Mouse (Mus musculus): ENCODE data around the gene Fkbp5. TPM values are rescaled to one million over a fixed set of nuclear protein-coding genes. Genes with fewer than 3 reads are reported as not detected.

The Fkbp5 gene
- polyA plus RNA-seq, 1 experiment from 2014 or later, result 32.8 TPM

GRCm38 (mm10) chr17:28394051-28394765 is 123.1 kb downstream of the Fkbp5 start:
- Histone ChIP-seq H3K36me3 (replicated peaks) (peaks cover 25% of the 10 kb centered on the region), H3K4me1 (peaks cover 25% of the 10 kb centered on the region), H3K27me3 (replicated peaks; ENCODE audit: low read depth, poor library complexity, severe bottlenecking) (peaks cover 5% of the 10 kb centered on the region; the same call in 1 of the 2 replicates), H3K27ac (replicated peaks) (no peak overlapping the region), H3K4me3 (no peak overlapping the region), H3K9me3 (no peaks in the 10 kb centered on the region)
- DNase-seq (ENCODE audit: low spot score), result no peak
- WGBS, result 83% methylated on average over 15 of the region's 15 CpGs

- DNase-seq (ENCODE audit: low spot score), result peak; percentile 49
- H3K4me1 ChIP-seq, result peaks cover 27% of the 10 kb centered on the region
- peak overlapping the region; percentile 57 for H3K27ac ChIP-seq (replicated peaks)
- peaks cover 29% of the 10 kb centered on the region for H3K27me3 ChIP-seq (replicated peaks; ENCODE audit: low read depth, poor library complexity, severe bottlenecking)
- WGBS, result 5% methylated on average over 25 of the region's 25 CpGs
- peaks cover 2% of the 10 kb centered on the region; the same call in 1 of the 2 replicates for H3K36me3 ChIP-seq (replicated peaks)
- H3K9me3 ChIP-seq, result no peaks in the 10 kb centered on the region
- peak overlapping the region; percentile 35 for H3K4me3 ChIP-seq
Measured at GRCm38 (mm10) chr17:28391568-28392432, 125.5 kb downstream of the Fkbp5 start.

GRCm38 (mm10) chr17:28388534-28388933 is 128.8 kb downstream of the Fkbp5 start:
- Histone ChIP-seq H3K9me3 (no peaks in the 10 kb centered on the region), H3K27ac (replicated peaks) (no peak overlapping the region), H3K4me3 (no peak overlapping the region), H3K27me3 (replicated peaks; ENCODE audit: low read depth, poor library complexity, severe bottlenecking) (peaks cover 44% of the 10 kb centered on the region), H3K36me3 (replicated peaks) (no peaks in the 10 kb centered on the region), H3K4me1 (peaks cover 25% of the 10 kb centered on the region)
- no peak for DNase-seq (ENCODE audit: low spot score)
- 89% methylated on average over 3 of the region's 3 CpGs for WGBS

GRCm38 (mm10) chr17:28386150-28386905 is 131.0 kb downstream of the Fkbp5 start:
- no peaks in the 10 kb centered on the region for H3K36me3 ChIP-seq (replicated peaks)
- peaks cover 12% of the 10 kb centered on the region for H3K4me1 ChIP-seq
- H3K4me3 ChIP-seq, result peak overlapping the region; percentile 34
- no peaks in the 10 kb centered on the region for H3K9me3 ChIP-seq
- 6% methylated on average over 23 of the region's 23 CpGs for WGBS
- H3K27me3 ChIP-seq (replicated peaks; ENCODE audit: low read depth, poor library complexity, severe bottlenecking), result peaks cover 44% of the 10 kb centered on the region
- no peak overlapping the region for H3K27ac ChIP-seq (replicated peaks)
- peak; percentile 88 for DNase-seq (ENCODE audit: low spot score)

- H3K4me1 ChIP-seq, result peaks cover 18% of the 10 kb centered on the region
- no peaks in the 10 kb centered on the region for H3K9me3 ChIP-seq
- no peak overlapping the region for H3K27ac ChIP-seq (replicated peaks)
- WGBS, result 66% methylated on average over 4 of the region's 4 CpGs
- DNase-seq (ENCODE audit: low spot score), result no peak
- peaks cover 55% of the 10 kb centered on the region for H3K27me3 ChIP-seq (replicated peaks; ENCODE audit: low read depth, poor library complexity, severe bottlenecking)
- H3K36me3 ChIP-seq (replicated peaks), result no peaks in the 10 kb centered on the region
- no peak overlapping the region for H3K4me3 ChIP-seq
Measured at GRCm38 (mm10) chr17:28384298-28384697, 133.0 kb downstream of the Fkbp5 start.

- peaks cover 33% of the 10 kb centered on the region for H3K27me3 ChIP-seq (replicated peaks; ENCODE audit: low read depth, poor library complexity, severe bottlenecking)
- H3K4me1 ChIP-seq, result peaks cover 15% of the 10 kb centered on the region
- H3K27ac ChIP-seq (replicated peaks), result no peak overlapping the region
Measured at GRCm38 (mm10) chr17:28380255-28380654, 137.1 kb downstream of the Fkbp5 start.

GRCm38 (mm10) chr17:28375592-28376061 is 141.7 kb downstream of the Fkbp5 start:
- Histone ChIP-seq H3K36me3 (replicated peaks) (no peaks in the 10 kb centered on the region), H3K9me3 (no peaks in the 10 kb centered on the region), H3K4me1 (peaks cover 38% of the 10 kb centered on the region), H3K27me3 (replicated peaks; ENCODE audit: low read depth, poor library complexity, severe bottlenecking) (peaks cover 51% of the 10 kb centered on the region), H3K4me3 (no peak overlapping the region; the same call in 1 of the 2 replicates), H3K27ac (replicated peaks) (no peak overlapping the region)
- DNase-seq (ENCODE audit: low spot score), result no peak
- WGBS, result 10% methylated on average over 17 of the region's 17 CpGs

More at GRCm38 (mm10) chr17:28380255-28380654, 137.1 kb downstream of the Fkbp5 start:
- DNase-seq (ENCODE audit: low spot score), result no peak
- 6% methylated on average over 6 of the region's 6 CpGs for WGBS
- Histone ChIP-seq H3K36me3 (replicated peaks) (no peaks in the 10 kb centered on the region), H3K9me3 (no peaks in the 10 kb centered on the region), H3K4me3 (no peak overlapping the region)

GRCm38 (mm10) chr17:28374494-28374893 is 142.8 kb downstream of the Fkbp5 start:
- no peaks in the 10 kb centered on the region for H3K36me3 ChIP-seq (replicated peaks)
- no peaks in the 10 kb centered on the region for H3K9me3 ChIP-seq
- H3K4me1 ChIP-seq, result peaks cover 29% of the 10 kb centered on the region
- no peak overlapping the region for H3K27ac ChIP-seq (replicated peaks)
- H3K4me3 ChIP-seq, result peak overlapping the region; percentile 31; the same call in 1 of the 2 replicates
- H3K27me3 ChIP-seq (replicated peaks; ENCODE audit: low read depth, poor library complexity, severe bottlenecking), result peaks cover 43% of the 10 kb centered on the region
- WGBS, result 18% methylated on average over 16 of the region's 16 CpGs
- no peak for DNase-seq (ENCODE audit: low spot score)

GRCm38 (mm10) chr17:28373821-28374220 is 143.5 kb downstream of the Fkbp5 start:
- DNase-seq (ENCODE audit: low spot score), result peak; percentile 74
- 15% methylated on average over 10 of the region's 10 CpGs for WGBS
- Histone ChIP-seq H3K27ac (replicated peaks) (no peak overlapping the region), H3K36me3 (replicated peaks) (no peaks in the 10 kb centered on the region), H3K27me3 (replicated peaks; ENCODE audit: low read depth, poor library complexity, severe bottlenecking) (peaks cover 48% of the 10 kb centered on the region), H3K9me3 (no peaks in the 10 kb centered on the region), H3K4me3 (no peak overlapping the region), H3K4me1 (peaks cover 34% of the 10 kb centered on the region)

- H3K27me3 ChIP-seq (replicated peaks; ENCODE audit: low read depth, poor library complexity, severe bottlenecking), result peaks cover 52% of the 10 kb centered on the region
- no peak for DNase-seq (ENCODE audit: low spot score)
- H3K36me3 ChIP-seq (replicated peaks), result no peaks in the 10 kb centered on the region
- peaks cover 42% of the 10 kb centered on the region for H3K4me1 ChIP-seq
- H3K4me3 ChIP-seq, result no peak overlapping the region
- no peaks in the 10 kb centered on the region for H3K9me3 ChIP-seq
- WGBS, result 65% methylated on average over 1 of the region's 1 CpGs
- peak overlapping the region; percentile 44 for H3K27ac ChIP-seq (replicated peaks)
Measured at GRCm38 (mm10) chr17:28371941-28372340, 145.4 kb downstream of the Fkbp5 start.

GRCm38 (mm10) chr17:28371286-28371685 is 146.0 kb downstream of the Fkbp5 start:
- peaks cover 50% of the 10 kb centered on the region for H3K27me3 ChIP-seq (replicated peaks; ENCODE audit: low read depth, poor library complexity, severe bottlenecking)
- H3K27ac ChIP-seq (replicated peaks), result peak overlapping the region; percentile 44; the same call in 1 of the 2 replicates
- no peaks in the 10 kb centered on the region for H3K36me3 ChIP-seq (replicated peaks)
- 82% methylated on average over 2 of the region's 2 CpGs for WGBS
- no peak overlapping the region for H3K4me3 ChIP-seq
- no peaks in the 10 kb centered on the region for H3K9me3 ChIP-seq
- peaks cover 42% of the 10 kb centered on the region for H3K4me1 ChIP-seq
- DNase-seq (ENCODE audit: low spot score), result no peak

- Histone ChIP-seq H3K27me3 (replicated peaks; ENCODE audit: low read depth, poor library complexity, severe bottlenecking) (peaks cover 50% of the 10 kb centered on the region), H3K4me3 (no peak overlapping the region), H3K4me1 (peaks cover 38% of the 10 kb centered on the region), H3K9me3 (no peaks in the 10 kb centered on the region), H3K36me3 (replicated peaks) (no peaks in the 10 kb centered on the region), H3K27ac (replicated peaks) (no peak overlapping the region)
- WGBS, result 77% methylated on average over 5 of the region's 5 CpGs
- DNase-seq (ENCODE audit: low spot score), result no peak
Measured at GRCm38 (mm10) chr17:28369056-28369455, 148.3 kb downstream of the Fkbp5 start.
